Comparison of ENCODE assay signal across 7 mouse cellular contexts in genomic region chr7:115615697-115616237, GRCm38 (mm10).
DNase-seq lines count a peak whose midpoint lies in the region; ATAC-seq and TF ChIP-seq lines count a peak whose summit lies in the region.

No protein-coding gene starts in this region.

- H3K36me3 ChIP-seq in G1E (replicated peaks): no peaks in the 10 kb centered on the region
- H3K36me3 ChIP-seq in lung, embryonic 15.5 days: no peaks in the 10 kb centered on the region

- no peak for TF ChIP-seq CTCF in G1E (IDR thresholded peaks at IDR 0.05; ENCODE audit: low read depth, low read length)

- ATAC-seq in G1E (ENCODE audit: extremely low read depth, insufficient number of reproducible peaks, low FRiP score, poor library complexity, severe bottlenecking): peak; percentile 15; the same call in 1 of the 2 replicates
- ATAC-seq in lung, embryonic 15.5 days (ENCODE audit: borderline replicate concordance, extremely low read depth, low FRiP score, low TSS enrichment): peak; percentile 46; the same call in 1 of the 2 replicates
- no peak for ATAC-seq in erythroblast, adult 5-6 weeks (replicated peaks; ENCODE audit: low FRiP score, poor library complexity, severe bottlenecking)

- peaks cover 5% of the 10 kb centered on the region; the same call in 1 of the 2 replicates for H3K27me3 ChIP-seq in G1E (ENCODE audit: insufficient read depth, low read length)
- H3K27me3 ChIP-seq in lung, embryonic 15.5 days: no peaks in the 10 kb centered on the region

- H3K9ac ChIP-seq in lung, embryonic 15.5 days: no peak overlapping the region

- H3K4me1 ChIP-seq in G1E (ENCODE audit: insufficient read depth, low read depth, low read length): no peaks in the 10 kb centered on the region
- H3K4me1 ChIP-seq in lung, embryonic 15.5 days: peaks cover 12% of the 10 kb centered on the region; the same call in 1 of the 2 replicates

- peak overlapping the region; percentile 78 for H3K27ac ChIP-seq in lung, embryonic 15.5 days

- intact Hi-C loops in heart, postnatal 10 days (cut with DNase I): no loop called here

- DNase-seq in G1E (ENCODE audit: low spot score): no peak
- DNase-seq in embryo, embryonic 10.5 days (ENCODE audit: low spot score): peak; percentile 51
- peak; percentile 29 to 41 for DNase-seq in heart, postnatal 10 days
- DNase-seq in retina, embryonic 14.5 days (ENCODE audit: low spot score): peak; percentile 13
- DNase-seq in ovary, postnatal 36 days (ENCODE audit: low spot score): no peak

- H3K9me3 ChIP-seq in G1E (replicated peaks): no peaks in the 10 kb centered on the region
- no peaks in the 10 kb centered on the region for H3K9me3 ChIP-seq in lung, embryonic 15.5 days

- 10% methylated on average over 10 of the region's 10 CpGs for WGBS in lung, embryonic 15.5 days

- no peak overlapping the region for H3K4me3 ChIP-seq in G1E (ENCODE audit: low read depth, low read length)
- H3K4me3 ChIP-seq in lung, embryonic 15.5 days: peak overlapping the region; percentile 27

- peak overlapping the region; percentile 51 for H3K4me2 ChIP-seq in lung, embryonic 15.5 days

Comparison
In these comparisons a context has a peak if more than half of its experiments do, and no peak if none do; other contexts are left out.
1. DNase-seq: peak in embryo, embryonic 10.5 days (single experiment), heart, postnatal 10 days (2 of 2) and retina, embryonic 14.5 days (single experiment); none in G1E (single experiment) and ovary, postnatal 36 days (single experiment).